Mouse (Mus musculus) intestine, postnatal 0 days (tissue): Measurements from ENCODE around the gene Polr1c. TPM values are rescaled to one million over a fixed set of nuclear protein-coding genes. Genes with fewer than 3 reads are reported as not detected.

Experiments
- ATAC-seq: fragments of 200-750 bp; cut with Nextera tagmentation; 2 replicates; pipeline ENCODE4 v1.8.0; 2017; ENCODE audit warnings: mild to moderate bottlenecking, moderate TSS enrichment, moderate library complexity
- H3K27ac ChIP-seq: fragments of 300-500 bp; sonication (generic); 2 replicates; pipeline ENCODE4 v1.5.1; 2014; ENCODE audit warnings: mild to moderate bottlenecking, low read depth, low read length, moderate library complexity
- H3K27me3 ChIP-seq: fragments of 300-500 bp; sonication (generic); replicated peaks from 2 replicates; pipeline ENCODE4 v1.6.1; 2014; ENCODE audit warnings: low read length, mixed read lengths; ENCODE audit not compliant: control insufficient read depth, insufficient read depth
- H3K36me3 ChIP-seq: fragments of 300-500 bp; sonication (generic); 2 replicates; pipeline ENCODE4 v1.6.1; 2014; ENCODE audit warnings: mild to moderate bottlenecking, moderate library complexity; ENCODE audit not compliant: control insufficient read depth, insufficient read depth
- H3K4me1 ChIP-seq: fragments of 300-500 bp; sonication (generic); replicated peaks from 2 replicates; pipeline ENCODE4 v1.6.1; 2014; ENCODE audit warnings: antibody characterized with exemption, low read length, mixed read lengths; ENCODE audit not compliant: control insufficient read depth, insufficient read depth
- H3K4me2 ChIP-seq: fragments of 300-500 bp; sonication (generic); replicated peaks from 2 replicates; pipeline ENCODE4 v1.6.1; 2014; ENCODE audit warnings: low read depth, mild to moderate bottlenecking, moderate library complexity
- H3K4me3 ChIP-seq: fragments of 300-500 bp; sonication (generic); 2 replicates; pipeline ENCODE4 v1.5.1; 2014; ENCODE audit warnings: low read depth, low read length
- H3K9ac ChIP-seq: fragments of 300-500 bp; sonication (generic); 2 replicates; pipeline ENCODE4 v1.6.1; 2014; ENCODE audit warnings: mild to moderate bottlenecking, low read depth, low read length
- H3K9me3 ChIP-seq: fragments of 300-500 bp; sonication (generic); 2 replicates; pipeline ENCODE4 v1.6.1; 2016; ENCODE audit warnings: mixed run types; ENCODE audit not compliant: control insufficient read depth
- CTCF ChIP-seq: sonication (generic); IDR thresholded peaks from 2 replicates; pipeline ENCODE4 v1.5.1; 2016; ENCODE audit warnings: low read depth, mild to moderate bottlenecking, control low read depth, antibody characterized with exemption, moderate library complexity
- WGBS: fragments of 180-500 bp; shearing (Covaris S2); extraction: QIAGEN DNeasy Blood & Tissue Kit; methylation state at CpG from one replicate; pipeline ENCODE4 v1.1.7; 2014; 5-methylcytosine and 5-hydroxymethylcytosine counted together
- polyA plus RNA-seq: library from polyadenylated mRNA; unstranded; fragments of >200 nt; fragmentation: Nextera tagmentation; extraction: Ambion mirVana; gene quantifications from 2 replicates; pipeline ENCODE4 v1.2.1, GENCODE M21; 2015

Gene Polr1c
- polyA plus RNA-seq, 1 experiment from 2014 or later: 32.1 TPM

DNA sequence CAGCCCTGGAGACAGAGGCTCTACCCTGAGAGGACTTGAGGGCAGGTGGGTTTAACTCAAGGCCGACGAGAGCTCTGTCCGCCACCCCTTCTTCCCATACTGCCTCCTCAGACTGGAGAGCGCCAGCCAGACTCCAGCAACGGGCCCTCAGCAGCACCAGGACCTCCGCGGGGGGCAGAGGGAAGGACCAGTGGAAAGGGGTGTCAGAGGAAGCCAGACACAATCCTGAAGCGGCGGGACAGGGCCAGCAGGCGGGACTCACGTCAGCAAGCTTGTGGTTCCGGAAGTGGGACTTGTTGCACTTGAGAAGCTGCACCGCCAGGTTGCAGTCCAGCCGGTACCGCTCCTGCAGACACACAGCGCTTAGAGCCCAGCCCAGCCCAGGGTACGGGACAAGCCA is 11.8 kb upstream of the Polr1c start:
- H3K36me3 ChIP-seq: peaks cover 76% of the 10 kb centered on the region
- no peak overlapping the region for H3K27ac ChIP-seq
- no peak for TF ChIP-seq CTCF
- no peak overlapping the region for H3K4me3 ChIP-seq
- 89% methylated on average over 17 of the region's 17 CpGs for WGBS
- no peaks in the 10 kb centered on the region for H3K9me3 ChIP-seq
- no peak for ATAC-seq
- H3K4me1 ChIP-seq: no peaks in the 10 kb centered on the region
- no peak overlapping the region for H3K4me2 ChIP-seq
- H3K9ac ChIP-seq: no peak overlapping the region
- peaks cover 6% of the 10 kb centered on the region for H3K27me3 ChIP-seq

DNA sequence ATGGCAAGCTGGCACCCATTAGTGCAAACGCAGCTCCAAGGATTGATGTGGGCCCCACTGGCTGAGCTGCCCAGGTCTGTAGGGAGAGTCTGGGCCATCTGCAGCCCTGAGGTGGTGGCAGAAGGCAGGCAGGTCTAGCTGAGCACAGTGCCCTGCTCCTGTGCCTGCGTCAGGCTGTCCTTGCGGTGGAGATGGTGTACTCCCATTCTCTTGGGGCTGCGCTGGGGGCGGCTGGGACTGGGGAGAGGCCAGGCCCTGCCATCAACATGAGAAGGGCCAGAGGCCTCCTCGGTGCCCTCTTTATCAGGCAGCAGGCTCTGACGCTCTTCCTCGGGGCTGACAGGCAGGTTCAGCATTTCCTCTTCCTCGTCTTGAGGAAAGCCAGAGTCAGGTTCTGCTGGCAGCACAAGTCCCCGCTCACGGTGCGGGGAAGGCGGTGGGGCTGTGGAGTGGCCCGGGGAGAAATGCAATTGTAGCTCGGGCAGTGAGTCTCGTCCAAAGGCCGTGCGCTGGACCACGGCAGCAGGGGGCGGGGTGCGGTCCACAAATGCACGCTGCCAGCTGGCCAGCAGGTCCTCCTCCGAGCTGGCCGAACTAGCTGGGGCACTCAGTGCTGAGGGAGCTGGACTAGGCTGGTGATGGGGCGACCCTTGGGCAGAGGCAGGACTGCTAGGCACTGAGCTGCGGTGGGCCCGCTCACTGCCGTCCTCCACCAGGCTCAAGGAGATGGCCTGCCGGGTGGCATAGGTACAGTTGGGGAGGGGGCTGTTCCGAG is 10.6 kb upstream of the Polr1c start:
- Histone ChIP-seq H3K27ac (no peak overlapping the region), H3K27me3 (peaks cover 15% of the 10 kb centered on the region), H3K36me3 (peaks cover 64% of the 10 kb centered on the region), H3K4me3 (no peak overlapping the region), H3K4me2 (no peak overlapping the region), H3K9ac (no peak overlapping the region), H3K9me3 (no peaks in the 10 kb centered on the region), H3K4me1 (peaks cover 1% of the 10 kb centered on the region; the same call in 1 of the 2 replicates)
- TF ChIP-seq CTCF: no peak
- ATAC-seq: no peak
- WGBS: 80% methylated on average over 30 of the region's 30 CpGs

DNA sequence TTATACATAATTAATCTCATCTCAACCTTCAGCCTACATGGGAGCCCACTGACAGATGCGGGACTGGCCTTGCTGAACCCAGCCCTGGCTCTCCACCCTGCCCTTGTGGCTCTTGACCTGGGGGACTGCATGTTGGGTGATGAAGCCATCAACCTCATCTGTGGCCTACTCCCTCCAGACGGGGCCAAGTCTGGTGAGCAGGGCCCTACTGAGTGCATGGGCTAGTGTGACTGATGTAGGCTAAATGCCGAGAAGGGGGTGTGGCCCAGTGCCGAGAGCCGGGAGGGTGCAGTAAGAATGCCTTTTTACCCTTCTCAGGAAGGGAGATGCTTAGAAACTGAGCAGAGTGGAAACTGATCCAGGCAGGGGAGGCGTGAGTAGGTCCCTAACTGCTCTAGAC is 7.3 kb upstream of the Polr1c start:
- peaks cover 15% of the 10 kb centered on the region for H3K27me3 ChIP-seq
- no peak overlapping the region for H3K4me2 ChIP-seq
- no peak for TF ChIP-seq CTCF
- no peak overlapping the region for H3K4me3 ChIP-seq
- H3K9me3 ChIP-seq: no peaks in the 10 kb centered on the region
- no peak overlapping the region for H3K9ac ChIP-seq
- ATAC-seq: no peak
- peaks cover 3% of the 10 kb centered on the region; the same call in 1 of the 2 replicates for H3K4me1 ChIP-seq
- peaks cover 56% of the 10 kb centered on the region for H3K36me3 ChIP-seq
- no peak overlapping the region for H3K27ac ChIP-seq
- 36% methylated on average over 6 of the region's 6 CpGs for WGBS

DNA sequence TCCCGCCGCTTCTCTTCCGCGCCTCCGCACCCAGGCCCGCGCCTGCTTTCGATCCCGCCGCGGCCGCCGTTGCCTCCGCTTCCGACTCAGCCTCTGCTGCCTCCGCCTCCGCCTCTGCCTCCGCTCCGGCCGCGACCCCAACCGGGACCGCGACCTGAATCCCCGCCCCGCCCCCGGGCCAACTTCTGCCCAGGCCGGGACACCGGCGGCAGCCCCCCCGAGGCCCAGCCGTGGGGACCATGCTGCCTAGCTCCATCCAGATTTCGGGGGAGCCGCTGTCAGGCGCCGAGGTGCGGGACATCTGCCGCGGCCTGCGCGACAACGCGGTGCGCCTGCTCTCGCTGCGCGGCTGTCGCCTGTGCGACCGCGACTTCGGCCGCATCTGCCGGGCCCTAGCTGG is 6.3 kb upstream of the Polr1c start:
- H3K27me3 ChIP-seq: peaks cover 15% of the 10 kb centered on the region
- H3K27ac ChIP-seq: no peak overlapping the region
- WGBS: 2% methylated on average over 47 of the region's 54 CpGs
- no peak for ATAC-seq
- H3K9ac ChIP-seq: peak overlapping the region; percentile 23; the same call in 1 of the 2 replicates
- peak overlapping the region; percentile 65 for H3K4me3 ChIP-seq
- peak overlapping the region; percentile 97 for H3K4me2 ChIP-seq
- H3K9me3 ChIP-seq: no peaks in the 10 kb centered on the region
- TF ChIP-seq CTCF: no peak
- H3K4me1 ChIP-seq: peaks cover 5% of the 10 kb centered on the region; the same call in 1 of the 2 replicates
- peaks cover 49% of the 10 kb centered on the region for H3K36me3 ChIP-seq

DNA sequence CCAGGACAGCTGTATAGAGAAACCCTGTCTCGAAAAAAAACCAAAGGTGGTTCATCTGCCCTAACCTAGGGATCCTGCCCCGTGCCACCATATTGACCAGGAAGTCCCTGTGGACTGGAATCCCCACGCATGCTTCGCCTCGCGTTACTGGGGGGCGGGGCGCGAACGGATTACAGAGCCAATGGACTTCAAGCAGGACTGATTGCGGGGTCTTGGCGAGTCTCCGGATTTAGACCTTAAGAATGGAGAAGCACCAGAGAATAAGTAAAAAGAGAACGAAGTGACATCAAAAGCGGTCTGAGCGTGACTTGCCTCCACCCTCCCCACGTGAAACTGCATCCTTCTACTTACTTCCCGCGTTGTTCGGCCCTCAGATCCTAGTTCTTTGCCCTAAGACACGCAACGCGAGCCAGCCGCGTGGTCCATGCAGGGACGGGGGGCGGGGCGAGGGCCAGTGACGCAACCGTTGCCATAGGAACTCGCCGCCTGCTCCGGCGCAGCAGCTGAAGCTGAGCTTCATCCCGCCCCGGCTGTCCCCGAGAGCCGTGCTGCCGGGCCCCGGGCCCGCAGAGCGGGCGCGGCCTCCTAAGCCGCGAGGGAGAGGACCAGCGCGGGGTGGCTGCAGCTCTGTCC is 5.7 kb upstream of the Polr1c start, which contains the start of gene Lrrc73:
Gene Lrrc73 (plus strand): TSS at position 80 of the 633 bp plus-strand sequence.
- ATAC-seq: peak; percentile 55
- peak within 1 kb of the TSS; percentile 23; the same call in 1 of the 2 replicates for H3K9ac ChIP-seq
- H3K4me3 ChIP-seq: peak within 1 kb of the TSS; percentile 65
- peak within 1 kb of the TSS; percentile 97 for H3K4me2 ChIP-seq
- TF ChIP-seq CTCF: no peak
- H3K4me1 ChIP-seq: peaks cover 9% of the 10 kb centered on the region; the same call in 1 of the 2 replicates
- H3K9me3 ChIP-seq: no peaks in the 10 kb centered on the region
- peaks cover 44% of the 10 kb centered on the region for H3K36me3 ChIP-seq
- H3K27me3 ChIP-seq: peaks cover 15% of the 10 kb centered on the region
- H3K27ac ChIP-seq: no peak within 1 kb of the TSS
- 2% methylated on average over 48 of the region's 48 CpGs for WGBS
